Mouse (Mus musculus) liver, embryonic 11.5 days (tissue): ENCODE results near the gene Pax7. TPM values are rescaled to one million over a fixed set of nuclear protein-coding genes. Genes with fewer than 3 reads are reported as not detected.

Experiments
- ATAC-seq: fragments of 200-750 bp; cut with Nextera tagmentation; replicated peaks from 2 replicates; pipeline ENCODE4 v1.8.0; 2017; ENCODE audit warnings: moderate number of reproducible peaks, mild to moderate bottlenecking, moderate TSS enrichment, moderate library complexity; ENCODE audit not compliant: low FRiP score
- DNase-seq: peaks from one replicate; pipeline ENCODE4 v3.0.0-alpha.2; 2017; ENCODE audit warnings: low spot score
- H3K27ac ChIP-seq: fragments of 300-500 bp; sonication (generic); 2 replicates; pipeline ENCODE4 v1.5.1; 2014; ENCODE audit warnings: mild to moderate bottlenecking, low read depth, low read length, control low read depth
- H3K27me3 ChIP-seq: fragments of 300-500 bp; sonication (generic); replicated peaks from 2 replicates; pipeline ENCODE4 v1.6.1; 2014; ENCODE audit warnings: low read length, mixed read lengths; ENCODE audit not compliant: control insufficient read depth, insufficient read depth
- H3K36me3 ChIP-seq: fragments of 300-500 bp; sonication (generic); 2 replicates; pipeline ENCODE4 v1.6.1; 2014; ENCODE audit warnings: mild to moderate bottlenecking, low read length, moderate library complexity, mixed read lengths; ENCODE audit not compliant: control insufficient read depth, insufficient read depth
- H3K4me1 ChIP-seq: fragments of 300-500 bp; sonication (generic); replicated peaks from 2 replicates; pipeline ENCODE4 v1.6.1; 2014; ENCODE audit warnings: low read length, mixed read lengths; ENCODE audit not compliant: control insufficient read depth, insufficient read depth
- H3K4me2 ChIP-seq: fragments of 300-500 bp; sonication (generic); 2 replicates; pipeline ENCODE4 v1.6.1; 2014; ENCODE audit warnings: mild to moderate bottlenecking, control low read depth, moderate library complexity
- H3K4me3 ChIP-seq: fragments of 300-500 bp; sonication (generic); 2 replicates; pipeline ENCODE4 v1.5.1; 2014; ENCODE audit warnings: low read depth, low read length, control low read depth
- H3K9ac ChIP-seq: fragments of 300-500 bp; sonication (generic); 2 replicates; pipeline ENCODE4 v1.6.1; 2014; ENCODE audit warnings: low read depth, low read length, control low read depth
- H3K9me3 ChIP-seq: fragments of 300-500 bp; sonication (generic); 2 replicates; pipeline ENCODE4 v1.6.1; 2016; ENCODE audit warnings: low read length, inconsistent platforms, mixed read lengths; ENCODE audit not compliant: control insufficient read depth
- whole genome bisulfite sequencing: fragments of 180-500 bp; shearing (Covaris S2); extraction: QIAGEN DNeasy Blood & Tissue Kit; methylation state at CpG from one replicate; pipeline ENCODE4 v1.1.7; 2014; 5-methylcytosine and 5-hydroxymethylcytosine counted together
- polyA plus RNA-seq: library from polyadenylated mRNA; unstranded; fragments of >200 nt; fragmentation: Nextera tagmentation; extraction: Ambion mirVana; gene quantifications from 2 replicates; pipeline ENCODE4 v1.2.1, GENCODE M21; 2014

The Pax7 gene
- polyA plus RNA-seq, 1 experiment from 2014 or later, result 0.19 TPM

GRCm38 (mm10) chr4:139703468-139703867 lies 129.9 kb downstream of the Pax7 start:
- Histone ChIP-seq H3K36me3 (no peaks in the 10 kb centered on the region), H3K27me3 (no peaks in the 10 kb centered on the region), H3K4me1 (no peaks in the 10 kb centered on the region), H3K9ac (no peak overlapping the region), H3K4me3 (no peak overlapping the region), H3K9me3 (no peaks in the 10 kb centered on the region), H3K4me2 (no peak overlapping the region), H3K27ac (no peak overlapping the region)
- ATAC-seq, result no peak
- WGBS, result 75% methylated on average over 11 of the region's 11 CpGs
- no peak for DNase-seq

GRCm38 (mm10) chr4:139702914-139703313 lies 130.4 kb downstream of the Pax7 start:
- H3K9ac ChIP-seq, result no peak overlapping the region
- H3K36me3 ChIP-seq, result no peaks in the 10 kb centered on the region
- H3K4me1 ChIP-seq, result no peaks in the 10 kb centered on the region
- DNase-seq (no peak), ATAC-seq (no peak)
- 46% methylated on average over 4 of the region's 4 CpGs for WGBS
- H3K4me3 ChIP-seq, result no peak overlapping the region
- no peaks in the 10 kb centered on the region for H3K9me3 ChIP-seq
- no peaks in the 10 kb centered on the region; the same call in 1 of the 2 replicates for H3K27me3 ChIP-seq
- H3K27ac ChIP-seq, result no peak overlapping the region
- no peak overlapping the region for H3K4me2 ChIP-seq

GRCm38 (mm10) chr4:139698602-139699001 lies 134.7 kb downstream of the Pax7 start:
- no peak overlapping the region for H3K9ac ChIP-seq
- no peak overlapping the region for H3K4me2 ChIP-seq
- H3K27ac ChIP-seq, result no peak overlapping the region
- H3K36me3 ChIP-seq, result no peaks in the 10 kb centered on the region
- no peaks in the 10 kb centered on the region for H3K4me1 ChIP-seq
- WGBS, result 58% methylated on average over 8 of the region's 8 CpGs
- ATAC-seq (no peak), DNase-seq (no peak)
- H3K27me3 ChIP-seq, result no peaks in the 10 kb centered on the region; the same call in 1 of the 2 replicates
- H3K4me3 ChIP-seq, result no peak overlapping the region
- H3K9me3 ChIP-seq, result no peaks in the 10 kb centered on the region

- H3K36me3 ChIP-seq, result no peaks in the 10 kb centered on the region
- DNase-seq (no peak), ATAC-seq (no peak)
- H3K4me2 ChIP-seq, result no peak overlapping the region
- H3K4me3 ChIP-seq, result no peak overlapping the region
- 23% methylated on average over 9 of the region's 9 CpGs for WGBS
- H3K27ac ChIP-seq, result no peak overlapping the region
- no peaks in the 10 kb centered on the region for H3K9me3 ChIP-seq
- H3K27me3 ChIP-seq, result no peaks in the 10 kb centered on the region; the same call in 1 of the 2 replicates
- H3K9ac ChIP-seq, result no peak overlapping the region
- H3K4me1 ChIP-seq, result no peaks in the 10 kb centered on the region
Measured at GRCm38 (mm10) chr4:139697755-139698154, 135.6 kb downstream of the Pax7 start.

GRCm38 (mm10) chr4:139693315-139693714 lies 140.0 kb downstream of the Pax7 start:
- DNase-seq, result no peak
- Histone ChIP-seq H3K36me3 (no peaks in the 10 kb centered on the region), H3K4me3 (no peak overlapping the region), H3K4me2 (no peak overlapping the region), H3K27me3 (no peaks in the 10 kb centered on the region; the same call in 1 of the 2 replicates), H3K9ac (no peak overlapping the region), H3K4me1 (no peaks in the 10 kb centered on the region), H3K9me3 (no peaks in the 10 kb centered on the region), H3K27ac (no peak overlapping the region)
- WGBS, result 54% methylated on average over 5 of the region's 5 CpGs
- no peak for ATAC-seq

- Histone ChIP-seq H3K4me3 (no peak overlapping the region), H3K27me3 (no peaks in the 10 kb centered on the region; the same call in 1 of the 2 replicates), H3K9ac (no peak overlapping the region), H3K4me2 (no peak overlapping the region), H3K36me3 (no peaks in the 10 kb centered on the region), H3K9me3 (no peaks in the 10 kb centered on the region), H3K4me1 (no peaks in the 10 kb centered on the region), H3K27ac (no peak overlapping the region)
- 36% methylated on average over 7 of the region's 7 CpGs for WGBS
- DNase-seq, result no peak
- ATAC-seq, result no peak
Measured at GRCm38 (mm10) chr4:139689627-139690269, 143.6 kb downstream of the Pax7 start.

- no peak for DNase-seq
- H3K4me3 ChIP-seq, result no peak overlapping the region
- ATAC-seq, result no peak
- H3K4me1 ChIP-seq, result no peaks in the 10 kb centered on the region
- H3K4me2 ChIP-seq, result no peak overlapping the region
- no peaks in the 10 kb centered on the region for H3K9me3 ChIP-seq
- no peak overlapping the region for H3K9ac ChIP-seq
- H3K27ac ChIP-seq, result no peak overlapping the region
- H3K36me3 ChIP-seq, result no peaks in the 10 kb centered on the region
- 64% methylated on average over 9 of the region's 9 CpGs for WGBS
- H3K27me3 ChIP-seq, result no peaks in the 10 kb centered on the region; the same call in 1 of the 2 replicates
Measured at GRCm38 (mm10) chr4:139688058-139688457, 145.3 kb downstream of the Pax7 start.

Other genes starting within 250 kb of the Pax7 start
- not detected in 2 replicates for gene Gm21969, start 230.3 kb downstream of the Pax7 start, polyA plus RNA-seq
- 45.2 and 52.0 TPM in 2 replicates for gene Aldh4a1, start 210.7 kb downstream of the Pax7 start, polyA plus RNA-seq
- not detected in 2 replicates for gene Tas1r2, start 180.0 kb downstream of the Pax7 start, polyA plus RNA-seq
- 0.03 TPM in 1 of 2 replicates, not detected in the other for gene Klhdc7a, start 134.5 kb upstream of the Pax7 start, polyA plus RNA-seq